Mouse (Mus musculus) heart, adult 2 months (tissue): ENCODE measurements at regions not wholly inside any gene's neighbourhood (a gene's known extent, or its start where the extent isn't known, plus 50 kb on each side); places are given as distances from the start of the nearest gene placed in this dataset.

Experiments
- CTCF ChIP-seq: fragments of 200-600 bp; IDR thresholded peaks from 2 replicates; pipeline ENCODE4 v1.8.1; 2022; ENCODE audit warnings: antibody characterized with exemption, mild to moderate bottlenecking, moderate library complexity
- POLR2A ChIP-seq: fragments of 200-500 bp; IDR thresholded peaks from 2 replicates; pipeline ENCODE4 v1.6.1; 2011; ENCODE audit warnings: mild to moderate bottlenecking, low read depth, low read length, control low read depth; ENCODE audit not compliant: insufficient read depth

GRCm38 (mm10) chr4:124016401-124016800, 98.6 kb upstream of the 4930535I16Rik start:
- TF ChIP-seq POLR2A: no peak
- no peak for TF ChIP-seq CTCF
